Mouse (Mus musculus) layer of hippocampus, adult 8-10 months (tissue): ENCODE measurements at regions not wholly inside any gene's neighbourhood (a gene's known extent, or its start where the extent isn't known, plus 50 kb on each side); places are given as distances from the start of the nearest gene placed in this dataset.

Experiments used
- DNase-seq, 2 experiments: peaks; one replicate each; pipeline ENCODE4 v3.0.0; 2022; ENCODE audit warnings: low spot score in 2 of 2

- peak; percentile 8 to 18 for DNase-seq
These were observed 56.8 kb upstream of the Edn1 start for GRCm38 (mm10) chr13:42244240-42245086.

DNA sequence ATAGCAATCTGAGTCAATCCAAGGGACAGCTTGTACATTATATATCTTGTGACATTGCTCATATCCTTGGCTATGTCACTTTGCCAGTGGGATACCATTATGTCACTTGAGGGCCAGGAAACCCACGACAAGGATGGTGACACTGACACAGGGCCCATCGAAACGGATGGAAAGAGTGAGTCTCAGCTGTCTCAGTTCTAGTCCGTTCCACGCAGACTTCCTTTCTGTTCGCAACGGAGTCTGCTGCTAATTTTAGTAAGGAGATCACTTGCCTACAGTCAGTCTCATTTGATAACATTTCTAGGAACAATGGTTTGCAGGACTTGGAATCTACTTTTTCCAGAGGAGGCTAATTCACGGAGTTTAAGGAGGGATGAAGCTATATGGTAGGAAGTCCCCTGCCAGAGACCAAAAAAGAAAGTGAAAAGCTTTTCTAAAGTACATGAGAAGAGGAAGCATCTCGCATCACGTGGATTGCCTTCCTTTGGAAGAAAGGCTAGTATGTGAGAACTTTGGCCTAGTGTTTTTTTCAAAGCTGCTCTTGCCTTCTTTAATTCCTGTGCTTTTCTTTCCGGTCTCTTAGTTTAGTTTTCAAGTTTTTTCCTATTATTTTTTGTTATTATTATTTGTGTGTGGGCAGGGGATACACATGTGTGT is 55.4 kb upstream of the Edn1 start:
- no peak for DNase-seq
